Mouse (Mus musculus) MEL (cell line): ENCODE results near the gene Mdga1. TPM values are rescaled to one million over a fixed set of nuclear protein-coding genes. Genes with fewer than 3 reads are reported as not detected.

Experiments used
- DNase-seq: peaks from one replicate; pipeline ENCODE4 v3.0.0; 2011; ENCODE audit warnings: low read depth, low spot score
- H3K27ac ChIP-seq: 2 replicates; pipeline ENCODE4 v1.5.1; 2012; ENCODE audit warnings: low read depth, mild to moderate bottlenecking, control low read depth, low read length, moderate library complexity; ENCODE audit not compliant: control insufficient read depth
- H3K27me3 ChIP-seq, 2 experiments: fragments of 150-350 bp in 1 of 2; sonication (generic) in 1 of 2; 2 replicates each; pipeline ENCODE4 v1.6.1; 2012; ENCODE audit warnings: low read length in 2 of 2, mild to moderate bottlenecking in 2 of 2, improper control_type of control experiment in 1 of 2, moderate library complexity in 1 of 2; ENCODE audit not compliant: insufficient read depth in 2 of 2, control insufficient read depth in 1 of 2
- H3K36me3 ChIP-seq, 2 experiments: 2 replicates each; pipeline ENCODE4 v1.6.1; 2012 to 2014; ENCODE audit warnings: low read length in 2 of 2, improper control_type of control experiment in 1 of 2, inconsistent platforms in 1 of 2, mild to moderate bottlenecking in 1 of 2; ENCODE audit not compliant: insufficient read depth in 2 of 2, control insufficient read depth in 1 of 2
- H3K4me1 ChIP-seq, 2 experiments: fragments of 150-350 bp in 1 of 2; sonication (generic) in 1 of 2; 2 replicates each; pipeline ENCODE4 v1.6.1; 2012; ENCODE audit warnings: low read length in 2 of 2, improper control_type of control experiment in 1 of 2, mild to moderate bottlenecking in 1 of 2; ENCODE audit not compliant: insufficient read depth in 2 of 2, control insufficient read depth in 1 of 2
- H3K4me3 ChIP-seq, 2 experiments: fragments of 150-350 bp in 1 of 2; sonication (generic) in 1 of 2; 2 replicates each; pipeline ENCODE4 v1.5.1; 2012; ENCODE audit warnings: low read depth in 2 of 2, low read length in 2 of 2, mild to moderate bottlenecking in 2 of 2, moderate library complexity in 2 of 2, control low read depth in 1 of 2, improper control_type of control experiment in 1 of 2; ENCODE audit not compliant: control insufficient read depth in 1 of 2, insufficient read depth in 1 of 2
- H3K79me2 ChIP-seq: 2 replicates; pipeline ENCODE4 v1.6.1; 2012; ENCODE audit warnings: mild to moderate bottlenecking, low read length, moderate library complexity; ENCODE audit not compliant: control insufficient read depth, poor library complexity, insufficient read depth
- H3K9ac ChIP-seq: 2 replicates; pipeline ENCODE4 v1.6.1; 2012; ENCODE audit warnings: low read depth, mild to moderate bottlenecking, control low read depth, low read length, moderate library complexity; ENCODE audit not compliant: control insufficient read depth, poor library complexity, severe bottlenecking
- H3K9me3 ChIP-seq: fragments of 150-350 bp; sonication (generic); replicated peaks from 2 replicates; pipeline ENCODE4 v1.6.1; 2012; ENCODE audit warnings: mild to moderate bottlenecking, low read length, improper control_type of control experiment, moderate library complexity; ENCODE audit not compliant: insufficient read depth
- CHD1 ChIP-seq: IDR thresholded peaks from 2 replicates; pipeline ENCODE4 v1.6.1; 2012; ENCODE audit warnings: low read depth, mild to moderate bottlenecking, inconsistent platforms, low read length, improper control_type of control experiment
- CHD2 ChIP-seq: IDR thresholded peaks from 2 replicates; pipeline ENCODE4 v1.6.1; 2011; ENCODE audit warnings: low read length, improper control_type of control experiment
- CTCF ChIP-seq, 3 experiments: IDR thresholded peaks in 2 of 3; conservative IDR thresholded peaks in 1 of 3; 2 replicates each; pipeline ENCODE4 v1.5.1; 2011 to 2012; ENCODE audit warnings: low read length in 3 of 3, low read depth in 2 of 3, mild to moderate bottlenecking in 2 of 3, improper control_type of control experiment in 1 of 3, inconsistent platforms in 1 of 3, mixed read lengths in 1 of 3, moderate library complexity in 1 of 3; ENCODE audit not compliant: control insufficient read depth in 1 of 3, insufficient read depth in 1 of 3, poor library complexity in 1 of 3, severe bottlenecking in 1 of 3
- E2F4 ChIP-seq: IDR thresholded peaks from 2 replicates; pipeline ENCODE4 v1.6.1; 2011; ENCODE audit warnings: low read depth, low read length, improper control_type of control experiment, borderline replicate concordance
- EP300 ChIP-seq, 2 experiments: IDR thresholded peaks; 2 replicates each; pipeline ENCODE4 v1.6.1; 2011; ENCODE audit warnings: improper control_type of control experiment in 2 of 2, low read length in 2 of 2, low read depth in 1 of 2, mild to moderate bottlenecking in 1 of 2
- ETS1 ChIP-seq: IDR thresholded peaks from 2 replicates; pipeline ENCODE4 v1.6.1; 2012; ENCODE audit warnings: low read depth, mild to moderate bottlenecking, inconsistent platforms, low read length, improper control_type of control experiment, moderate library complexity
- GABPA ChIP-seq: IDR thresholded peaks from 2 replicates; pipeline ENCODE4 v1.6.1; 2012; ENCODE audit warnings: low read depth, mild to moderate bottlenecking, inconsistent platforms, low read length, improper control_type of control experiment, moderate library complexity
- GATA1 ChIP-seq: IDR thresholded peaks from 2 replicates; pipeline ENCODE4 v1.6.1; 2011; ENCODE audit warnings: low read depth, low read length, improper control_type of control experiment
- HCFC1 ChIP-seq: IDR thresholded peaks from 2 replicates; pipeline ENCODE4 v1.6.1; 2012; ENCODE audit warnings: low read depth, mild to moderate bottlenecking, inconsistent platforms, low read length, improper control_type of control experiment, moderate library complexity
- KAT2A ChIP-seq: conservative IDR thresholded peaks from 2 replicates; pipeline ENCODE4 v1.6.1; 2012; ENCODE audit warnings: low read depth, low read length, improper control_type of control experiment, inconsistent platforms
- MAFK ChIP-seq: IDR thresholded peaks from 2 replicates; pipeline ENCODE4 v1.6.1; 2011; ENCODE audit warnings: low read depth, mild to moderate bottlenecking, low read length, improper control_type of control experiment, borderline replicate concordance
- MAX ChIP-seq: IDR thresholded peaks from 2 replicates; pipeline ENCODE4 v1.6.1; 2011; ENCODE audit warnings: low read length, improper control_type of control experiment
- MAZ ChIP-seq: IDR thresholded peaks from 2 replicates; pipeline ENCODE4 v1.6.1; 2012; ENCODE audit warnings: low read depth, mild to moderate bottlenecking, inconsistent platforms, low read length, improper control_type of control experiment
- MEF2A ChIP-seq: IDR thresholded peaks from 2 replicates; pipeline ENCODE4 v1.6.1; 2014; ENCODE audit warnings: low read depth, mild to moderate bottlenecking, inconsistent platforms, low read length, improper control_type of control experiment; ENCODE audit not compliant: poor library complexity, insufficient replicate concordance, severe bottlenecking; ENCODE audit errors: extremely low read depth
- MXI1 ChIP-seq: IDR thresholded peaks from 2 replicates; pipeline ENCODE4 v1.6.1; 2011; ENCODE audit warnings: mild to moderate bottlenecking, low read depth, low read length, improper control_type of control experiment
- MYB ChIP-seq: IDR thresholded peaks from 2 replicates; pipeline ENCODE4 v1.6.1; 2011; ENCODE audit warnings: mild to moderate bottlenecking, low read depth, low read length, improper control_type of control experiment
- MYC ChIP-seq: IDR thresholded peaks from 2 replicates; pipeline ENCODE4 v1.6.1; 2011; ENCODE audit warnings: low read depth, mild to moderate bottlenecking, low read length, improper control_type of control experiment, moderate library complexity
- NRF1 ChIP-seq: IDR thresholded peaks from 2 replicates; pipeline ENCODE4 v1.6.1; 2014; ENCODE audit warnings: low read depth, mild to moderate bottlenecking, inconsistent platforms, low read length, improper control_type of control experiment, moderate library complexity; ENCODE audit not compliant: poor library complexity, insufficient read depth, severe bottlenecking
- POLR2A ChIP-seq, 2 experiments: IDR thresholded peaks; 2 replicates each; pipeline ENCODE4 v1.6.1; 2011 to 2012; ENCODE audit warnings: low read length in 2 of 2, mild to moderate bottlenecking in 2 of 2, control low read depth in 1 of 2, improper control_type of control experiment in 1 of 2, low read depth in 1 of 2, moderate library complexity in 1 of 2; ENCODE audit not compliant: control insufficient read depth in 1 of 2, insufficient read depth in 1 of 2, poor library complexity in 1 of 2
- POLR2AphosphoS2 ChIP-seq: IDR thresholded peaks from 2 replicates; pipeline ENCODE4 v1.6.1; 2011; ENCODE audit warnings: low read length, improper control_type of control experiment
- POLR2AphosphoS5 ChIP-seq: IDR thresholded peaks from 2 replicates; pipeline ENCODE4 v1.6.1; 2012; ENCODE audit warnings: low read depth, borderline replicate concordance, mild to moderate bottlenecking, inconsistent platforms, low read length, moderate library complexity, mixed read lengths
- RAD21 ChIP-seq: IDR thresholded peaks from 2 replicates; pipeline ENCODE4 v1.6.1; 2011; ENCODE audit warnings: mild to moderate bottlenecking, low read depth, low read length, improper control_type of control experiment
- RCOR1 ChIP-seq: IDR thresholded peaks from 2 replicates; pipeline ENCODE4 v1.6.1; 2012; ENCODE audit warnings: low read depth, mild to moderate bottlenecking, inconsistent platforms, low read length, improper control_type of control experiment
- SIN3A ChIP-seq: IDR thresholded peaks from 2 replicates; pipeline ENCODE4 v1.6.1; 2012; ENCODE audit warnings: low read length, improper control_type of control experiment, inconsistent platforms
- SMC3 ChIP-seq: IDR thresholded peaks from 2 replicates; pipeline ENCODE4 v1.6.1; 2011; ENCODE audit warnings: low read depth, low read length, improper control_type of control experiment
- TAL1 ChIP-seq: IDR thresholded peaks from 2 replicates; pipeline ENCODE4 v1.6.1; 2012; ENCODE audit warnings: mild to moderate bottlenecking, inconsistent platforms, low read length, moderate library complexity, mixed read lengths
- TBP ChIP-seq: IDR thresholded peaks from 2 replicates; pipeline ENCODE4 v1.8.0; 2011; ENCODE audit warnings: low read depth, low read length, improper control_type of control experiment
- USF2 ChIP-seq, 2 experiments: IDR thresholded peaks; 2 replicates each; pipeline ENCODE4 v1.6.1; 2011 to 2012; ENCODE audit warnings: improper control_type of control experiment in 2 of 2, low read length in 2 of 2, borderline replicate concordance in 1 of 2, inconsistent platforms in 1 of 2, low read depth in 1 of 2, mild to moderate bottlenecking in 1 of 2; ENCODE audit not compliant: insufficient read depth in 1 of 2
- ZC3H11A ChIP-seq: IDR thresholded peaks from 2 replicates; pipeline ENCODE4 v1.6.1; 2012; ENCODE audit warnings: low read depth, mild to moderate bottlenecking, inconsistent platforms, low read length, improper control_type of control experiment
- ZKSCAN1 ChIP-seq: IDR thresholded peaks from 2 replicates; pipeline ENCODE4 v1.6.1; 2012; ENCODE audit warnings: low read depth, mild to moderate bottlenecking, inconsistent platforms, low read length, improper control_type of control experiment, moderate library complexity
- polyA plus RNA-seq, 2 experiments: library from polyadenylated mRNA; stranded (reverse) in 1 of 2; unstranded in 1 of 2; fragments of >175 nt in 1 of 2; fragments of >200 nt in 1 of 2; gene quantifications; 2 replicates each; pipeline versions ENCODE4 v1.2.1 to v1.2.4; 2012; ENCODE audit warnings: low replicate concordance in 2 of 2, low read depth in 1 of 2; ENCODE audit not compliant: insufficient read length in 2 of 2, insufficient read depth in 1 of 2, missing spikeins in 1 of 2
- total RNA-seq: library from RNA; depleted of rRNA; stranded (reverse); fragments of 300-350 nt; gene quantifications from 2 replicates; pipeline ENCODE4 v1.2.3, GENCODE M21; 2012

Gene Mdga1
- total and polyA plus RNA-seq, 3 experiments = 0.27 to 2.3 TPM; not detected in 1

- Histone ChIP-seq H3K27ac (no peak overlapping the region), H3K27me3 (no peaks in the 10 kb centered on the region), H3K36me3 (peaks cover 0 to 7% of the 10 kb centered on the region in 2 experiments; a peak in 2 of 4 replicates), H3K4me1 (peaks cover 0 to 8% of the 10 kb centered on the region in 2 experiments; a peak in 2 of 4 replicates), H3K9ac (no peak overlapping the region), H3K9me3 (no peaks in the 10 kb centered on the region), H3K79me2 (no peaks in the 10 kb centered on the region), H3K4me3 (no peak overlapping the region)
- TF ChIP-seq EP300 (IDR thresholded peaks at IDR 0.05; ENCODE audit: low read depth in 1 of 2, low read length in 2 of 2) (no peak), CTCF (IDR thresholded peaks at IDR 0.05 in 2 of 3, conservative IDR thresholded peaks at IDR 0.05 in 1 of 3; ENCODE audit: control insufficient read depth in 1 of 3, insufficient read depth in 1 of 3, low read depth in 2 of 3, low read length in 3 of 3, poor library complexity in 1 of 3, severe bottlenecking in 1 of 3) (peak in 2 of 3 experiments; percentile 7 to 24; a peak in 2 of 6 replicates), SMC3 (peak; percentile 18; the same call in 1 of the 2 replicates), MEF2A (no peak)
- DNase-seq = no peak
These were observed 38.5 kb downstream of the Mdga1 start for GRCm38 (mm10) chr17:29931224-29931945.

- Histone ChIP-seq H3K9ac (peak overlapping the region; percentile 29), H3K27me3 (no peaks in the 10 kb centered on the region), H3K4me3 (peak overlapping the region in 1 of 2 experiments; percentile 39; a peak in 1 of 4 replicates), H3K36me3 (peaks cover 0 to 7% of the 10 kb centered on the region in 2 experiments; a peak in 2 of 4 replicates), H3K9me3 (no peaks in the 10 kb centered on the region), H3K27ac (no peak overlapping the region), H3K79me2 (no peaks in the 10 kb centered on the region), H3K4me1 (peaks cover 0 to 8% of the 10 kb centered on the region in 2 experiments; a peak in 2 of 4 replicates)
- DNase-seq = peak; percentile 53
- TF ChIP-seq E2F4 (no peak), RCOR1 (peak; percentile 75; the same call in 1 of the 2 replicates), NRF1 (no peak), POLR2A (IDR thresholded peaks at IDR 0.05; ENCODE audit: control insufficient read depth in 1 of 2, insufficient read depth in 1 of 2, low read depth in 1 of 2, low read length in 2 of 2, poor library complexity in 1 of 2) (no peak), TAL1 (peak; percentile 20; the same call in 1 of the 2 replicates), TBP (no peak), USF2 (IDR thresholded peaks at IDR 0.05; ENCODE audit: borderline replicate concordance in 1 of 2, insufficient read depth in 1 of 2, low read depth in 1 of 2, low read length in 2 of 2) (no peak), KAT2A (no peak), MAZ (no peak), POLR2AphosphoS2 (no peak), GABPA (no peak), POLR2AphosphoS5 (no peak), MYB (no peak), MYC (no peak), MAX (no peak), SIN3A (no peak), GATA1 (peak; percentile 70), ZKSCAN1 (no peak), HCFC1 (no peak), RAD21 (peak; percentile 48), CHD2 (no peak), EP300 (IDR thresholded peaks at IDR 0.05; ENCODE audit: low read depth in 1 of 2, low read length in 2 of 2) (peak; percentile 54 to 80; a peak in 3 of 4 replicates), CHD1 (no peak), ETS1 (peak; percentile 59), MAFK (no peak; the same call in 1 of the 2 replicates), ZC3H11A (0 out of 2 replicates have a peak, but pooled peaks have one; percentile 22), MXI1 (no peak)
These were observed 41.1 kb downstream of the Mdga1 start for GRCm38 (mm10) chr17:29928751-29929237.
